Mouse (Mus musculus) hindbrain, embryonic 16.5 days (tissue): ENCODE measurements around the gene Spred2. TPM values are rescaled to one million over a fixed set of nuclear protein-coding genes. Genes with fewer than 3 reads are reported as not detected.
A peak's percentile ranks its signal among the peaks of the same experiment; 100 is the strongest.

ENCODE experiments used
- ATAC-seq: fragments of 200-750 bp; cut with Nextera tagmentation; 2 replicates; pipeline ENCODE4 v1.8.0; 2017; ENCODE audit warnings: moderate TSS enrichment, moderate library complexity
- H3K27ac ChIP-seq: fragments of 300-500 bp; sonication (generic); 2 replicates; pipeline ENCODE4 v1.5.1; 2014; ENCODE audit warnings: low read depth, mild to moderate bottlenecking, control low read depth, low read length, moderate library complexity
- H3K27me3 ChIP-seq: fragments of 300-500 bp; sonication (generic); replicated peaks from 2 replicates; pipeline ENCODE4 v1.6.1; 2014; ENCODE audit warnings: low read length; ENCODE audit not compliant: control insufficient read depth, insufficient read depth
- H3K36me3 ChIP-seq: fragments of 300-500 bp; sonication (generic); 2 replicates; pipeline ENCODE4 v1.6.1; 2014; ENCODE audit warnings: mild to moderate bottlenecking, low read length, moderate library complexity, mixed read lengths; ENCODE audit not compliant: control insufficient read depth, insufficient read depth
- H3K4me1 ChIP-seq: fragments of 300-500 bp; sonication (generic); 2 replicates; pipeline ENCODE4 v1.6.1; 2014; ENCODE audit warnings: low read depth, low read length; ENCODE audit not compliant: control insufficient read depth, insufficient read depth
- H3K4me2 ChIP-seq: fragments of 300-500 bp; sonication (generic); 2 replicates; pipeline ENCODE4 v1.6.1; 2014; ENCODE audit warnings: mild to moderate bottlenecking, low read length, control low read depth, moderate library complexity
- H3K4me3 ChIP-seq: fragments of 300-500 bp; sonication (generic); 2 replicates; pipeline ENCODE4 v1.5.1; 2014; ENCODE audit warnings: mild to moderate bottlenecking, low read length, control low read depth, moderate library complexity
- H3K9ac ChIP-seq: fragments of 300-500 bp; sonication (generic); 2 replicates; pipeline ENCODE4 v1.6.1; 2014; ENCODE audit warnings: low read depth, mild to moderate bottlenecking, control low read depth, low read length, moderate library complexity
- H3K9me3 ChIP-seq: fragments of 300-500 bp; sonication (generic); 2 replicates; pipeline ENCODE4 v1.6.1; 2014; ENCODE audit warnings: mild to moderate bottlenecking, low read length, moderate library complexity; ENCODE audit not compliant: control insufficient read depth
- WGBS: fragments of 180-500 bp; shearing (Covaris S2); extraction: QIAGEN DNeasy Blood & Tissue Kit; methylation state at CpG from one replicate; pipeline ENCODE4 v1.1.7; 2014; 5-methylcytosine and 5-hydroxymethylcytosine counted together
- polyA plus RNA-seq: library from polyadenylated mRNA; unstranded; fragments of >200 nt; fragmentation: Nextera tagmentation; extraction: Ambion mirVana; gene quantifications from 2 replicates; pipeline ENCODE4 v1.2.1, GENCODE M21; 2015

Spred2 gene
- polyA plus RNA-seq, 1 experiment from 2014 or later = 7.4 TPM

DNA sequence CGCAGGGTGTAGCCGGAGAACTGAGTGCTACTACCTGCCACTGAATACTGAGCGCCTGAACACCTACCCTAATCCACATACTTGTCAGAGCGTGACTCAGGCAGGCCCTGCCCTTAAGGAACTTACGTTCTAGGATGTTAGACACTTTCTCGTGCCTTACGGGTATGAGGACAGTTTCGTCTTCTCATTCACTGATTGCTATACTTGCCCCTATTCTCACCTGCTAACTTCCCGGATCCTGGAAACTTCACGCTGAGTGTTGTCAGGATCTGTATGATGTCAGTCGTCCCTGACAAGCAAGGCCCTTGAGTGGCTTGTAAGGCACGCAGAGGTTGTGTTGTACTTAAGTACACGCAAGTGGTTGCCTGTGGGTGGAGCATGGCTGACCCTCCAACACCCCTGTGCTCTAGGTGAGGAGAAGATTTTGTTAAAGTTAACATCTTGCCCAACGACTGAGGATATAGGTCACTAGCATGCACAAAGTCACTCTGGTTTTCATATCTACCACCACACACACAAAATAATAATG is 8.9 kb downstream of the Spred2 start:
- Histone ChIP-seq H3K9ac (no peak overlapping the region), H3K4me2 (no peak overlapping the region), H3K4me1 (peaks cover 12% of the 10 kb centered on the region), H3K27me3 (no peaks in the 10 kb centered on the region), H3K27ac (no peak overlapping the region), H3K4me3 (no peak overlapping the region), H3K9me3 (no peaks in the 10 kb centered on the region), H3K36me3 (no peaks in the 10 kb centered on the region)
- WGBS = 92% methylated on average over 14 of the region's 14 CpGs
- ATAC-seq = no peak

- H3K4me1 ChIP-seq = peaks cover 7% of the 10 kb centered on the region; the same call in 1 of the 2 replicates
- no peak overlapping the region for H3K4me2 ChIP-seq
- 44% methylated on average over 7 of the region's 7 CpGs for WGBS
- H3K27me3 ChIP-seq = no peaks in the 10 kb centered on the region
- ATAC-seq = no peak
- no peaks in the 10 kb centered on the region for H3K9me3 ChIP-seq
- H3K9ac ChIP-seq = no peak overlapping the region
- H3K4me3 ChIP-seq = no peak overlapping the region
- no peak overlapping the region for H3K27ac ChIP-seq
- no peaks in the 10 kb centered on the region for H3K36me3 ChIP-seq
Measured at GRCm38 (mm10) chr11:19935524-19936354, 11.6 kb downstream of the Spred2 start.

- no peak overlapping the region for H3K27ac ChIP-seq
- WGBS = 94% methylated on average over 10 of the region's 10 CpGs
Measured at GRCm38 (mm10) chr11:19938456-19939004, 14.4 kb downstream of the Spred2 start.

DNA sequence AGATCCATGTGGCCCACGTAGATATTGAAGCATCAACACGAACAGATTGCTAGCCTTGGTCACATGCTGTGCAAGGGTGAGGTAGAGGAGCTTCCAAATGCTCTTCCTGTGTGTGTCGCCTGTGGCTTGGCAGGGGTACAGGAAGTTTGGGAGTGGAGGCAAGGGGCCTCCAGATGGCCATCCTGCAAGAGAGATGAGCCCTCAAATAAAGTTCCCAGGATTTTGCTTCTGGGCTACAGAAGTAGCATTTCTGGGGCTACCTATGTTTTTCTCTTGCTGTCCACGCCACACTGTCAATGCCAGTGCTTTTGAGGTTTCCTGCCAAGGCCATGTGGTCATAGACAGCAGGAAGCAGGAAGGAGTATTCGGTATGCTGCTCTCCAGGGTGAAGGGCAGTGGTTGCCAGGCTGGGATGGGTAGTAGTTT is 15.1 kb downstream of the Spred2 start:
- no peaks in the 10 kb centered on the region for H3K36me3 ChIP-seq
- ATAC-seq = peak; percentile 22; the same call in 1 of the 2 replicates
- H3K4me2 ChIP-seq = no peak overlapping the region
- H3K27me3 ChIP-seq = no peaks in the 10 kb centered on the region
- no peak overlapping the region for H3K4me3 ChIP-seq
- H3K9me3 ChIP-seq = no peaks in the 10 kb centered on the region
- WGBS = 67% methylated on average over 5 of the region's 5 CpGs
- H3K27ac ChIP-seq = 0 out of 2 replicates have a peak overlapping the region, but pooled peaks have one; percentile 4
- H3K9ac ChIP-seq = no peak overlapping the region
- H3K4me1 ChIP-seq = peaks cover 11% of the 10 kb centered on the region; the same call in 1 of the 2 replicates

More at GRCm38 (mm10) chr11:19938456-19939004, 14.4 kb downstream of the Spred2 start:
- H3K27me3 ChIP-seq = no peaks in the 10 kb centered on the region
- H3K9me3 ChIP-seq = no peaks in the 10 kb centered on the region
- H3K4me2 ChIP-seq = no peak overlapping the region
- ATAC-seq = no peak
- H3K4me3 ChIP-seq = no peak overlapping the region
- peaks cover 11% of the 10 kb centered on the region; the same call in 1 of the 2 replicates for H3K4me1 ChIP-seq
- H3K9ac ChIP-seq = no peak overlapping the region
- H3K36me3 ChIP-seq = no peaks in the 10 kb centered on the region

- H3K36me3 ChIP-seq = no peaks in the 10 kb centered on the region
- 83% methylated on average over 8 of the region's 8 CpGs for WGBS
- no peak overlapping the region for H3K4me3 ChIP-seq
- peaks cover 11% of the 10 kb centered on the region; the same call in 1 of the 2 replicates for H3K4me1 ChIP-seq
- ATAC-seq = no peak
- no peaks in the 10 kb centered on the region for H3K9me3 ChIP-seq
- no peak overlapping the region for H3K4me2 ChIP-seq
- H3K9ac ChIP-seq = no peak overlapping the region
- no peak overlapping the region for H3K27ac ChIP-seq
- H3K27me3 ChIP-seq = no peaks in the 10 kb centered on the region
Measured at GRCm38 (mm10) chr11:19939831-19940230, 15.7 kb downstream of the Spred2 start.

GRCm38 (mm10) chr11:19941156-19941777 is 17.1 kb downstream of the Spred2 start:
- WGBS = 78% methylated on average over 12 of the region's 12 CpGs
- ATAC-seq = no peak

DNA sequence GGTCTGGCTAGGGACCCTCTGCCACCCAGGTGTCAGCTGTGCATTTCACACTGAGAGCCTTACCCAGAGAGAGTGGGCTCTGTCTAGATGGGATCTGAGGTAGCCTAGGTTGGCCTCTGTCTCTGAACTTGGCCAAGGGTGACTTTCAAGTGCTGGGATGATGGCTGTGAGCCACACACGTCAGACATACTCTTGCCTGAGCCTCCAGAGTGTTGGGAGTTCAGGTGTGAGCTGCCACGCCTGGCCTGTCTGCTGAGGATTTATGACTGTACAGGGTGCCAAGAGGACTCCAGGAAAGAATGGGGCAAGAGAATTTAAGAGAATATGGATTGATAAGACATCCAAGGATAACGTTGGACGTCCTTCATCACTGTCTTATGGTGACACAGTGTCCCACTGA is 17.8 kb downstream of the Spred2 start:
- H3K4me2 ChIP-seq = no peak overlapping the region
- no peaks in the 10 kb centered on the region for H3K9me3 ChIP-seq
- ATAC-seq = no peak
- H3K27me3 ChIP-seq = no peaks in the 10 kb centered on the region
- no peaks in the 10 kb centered on the region for H3K36me3 ChIP-seq
- H3K9ac ChIP-seq = no peak overlapping the region
- WGBS = 91% methylated on average over 4 of the region's 4 CpGs
- peaks cover 9% of the 10 kb centered on the region; the same call in 1 of the 2 replicates for H3K4me1 ChIP-seq
- no peak overlapping the region for H3K4me3 ChIP-seq
- H3K27ac ChIP-seq = no peak overlapping the region

More at GRCm38 (mm10) chr11:19941156-19941777, 17.1 kb downstream of the Spred2 start:
- no peak overlapping the region for H3K4me3 ChIP-seq
- no peaks in the 10 kb centered on the region for H3K9me3 ChIP-seq
- H3K36me3 ChIP-seq = no peaks in the 10 kb centered on the region
- no peaks in the 10 kb centered on the region for H3K27me3 ChIP-seq
- H3K4me2 ChIP-seq = no peak overlapping the region
- H3K4me1 ChIP-seq = peaks cover 9% of the 10 kb centered on the region; the same call in 1 of the 2 replicates
- no peak overlapping the region for H3K27ac ChIP-seq
- no peak overlapping the region for H3K9ac ChIP-seq

DNA sequence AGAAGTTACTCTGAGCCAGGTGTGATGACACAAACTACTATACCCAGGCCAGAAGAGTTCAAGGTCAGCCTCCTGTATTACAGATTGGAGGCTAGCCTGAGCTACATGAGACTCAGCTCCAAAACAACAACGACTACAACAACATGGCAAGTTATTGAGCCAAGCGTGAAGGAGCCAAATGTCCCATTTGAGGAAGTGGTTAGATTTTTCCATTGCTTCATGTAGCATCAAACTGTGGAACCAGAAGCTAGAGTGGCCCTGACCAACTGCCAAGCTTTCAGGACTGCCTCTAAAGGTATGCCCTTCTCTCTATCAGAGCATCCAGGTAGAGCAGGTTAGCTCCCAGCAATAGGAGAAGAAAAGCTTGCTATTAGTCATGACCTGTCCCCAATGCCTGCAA is 19.6 kb downstream of the Spred2 start:
- Histone ChIP-seq H3K9me3 (no peaks in the 10 kb centered on the region), H3K4me1 (peaks cover 14% of the 10 kb centered on the region; the same call in 1 of the 2 replicates), H3K27ac (no peak overlapping the region), H3K36me3 (no peaks in the 10 kb centered on the region), H3K4me3 (no peak overlapping the region), H3K27me3 (no peaks in the 10 kb centered on the region), H3K9ac (no peak overlapping the region), H3K4me2 (no peak overlapping the region)
- no peak for ATAC-seq
- 90% methylated on average over 2 of the region's 2 CpGs for WGBS

GRCm38 (mm10) chr11:19944701-19945100 is 20.5 kb downstream of the Spred2 start:
- H3K9ac ChIP-seq = no peak overlapping the region
- WGBS = 56% methylated on average over 6 of the region's 6 CpGs
- no peaks in the 10 kb centered on the region for H3K9me3 ChIP-seq
- H3K27ac ChIP-seq = no peak overlapping the region
- peaks cover 9% of the 10 kb centered on the region; the same call in 1 of the 2 replicates for H3K4me1 ChIP-seq
- no peaks in the 10 kb centered on the region for H3K36me3 ChIP-seq
- ATAC-seq = no peak
- H3K4me2 ChIP-seq = no peak overlapping the region
- H3K4me3 ChIP-seq = no peak overlapping the region
- no peaks in the 10 kb centered on the region for H3K27me3 ChIP-seq
